Mouse (Mus musculus): ENCODE data around the gene Cenpx. TPM values are rescaled to one million over a fixed set of nuclear protein-coding genes. Genes with fewer than 3 reads are reported as not detected.

Gene Cenpx
- polyA plus RNA-seq, 1 experiment: 42.0 TPM

- no peak for TF ChIP-seq GATA1 (IDR thresholded peaks at IDR 0.05; ENCODE audit: low read length)
Measured at GRCm38 (mm10) chr11:120712771-120713568, 568 bp downstream of the Cenpx start.

- no peak for TF ChIP-seq GATA1 (IDR thresholded peaks at IDR 0.05; ENCODE audit: low read length)
Measured at GRCm38 (mm10) chr11:120711980-120712604, 1.4 kb downstream of the Cenpx start.

GRCm38 (mm10) chr11:120710672-120711071 is 2.9 kb downstream of the Cenpx start:
- TF ChIP-seq GATA1 (IDR thresholded peaks at IDR 0.05; ENCODE audit: low read length): no peak

GRCm38 (mm10) chr11:120709551-120709950 is 4.0 kb downstream of the Cenpx start:
- TF ChIP-seq GATA1 (IDR thresholded peaks at IDR 0.05; ENCODE audit: low read length): no peak

GRCm38 (mm10) chr11:120707969-120708368 is 5.6 kb downstream of the Cenpx start:
- TF ChIP-seq GATA1 (IDR thresholded peaks at IDR 0.05; ENCODE audit: low read length): no peak

GRCm38 (mm10) chr11:120707225-120707624 is 6.3 kb downstream of the Cenpx start:
- TF ChIP-seq GATA1 (IDR thresholded peaks at IDR 0.05; ENCODE audit: low read length): no peak

GRCm38 (mm10) chr11:120706120-120706519 is 7.4 kb downstream of the Cenpx start:
- no peak for TF ChIP-seq GATA1 (IDR thresholded peaks at IDR 0.05; ENCODE audit: low read length)

GRCm38 (mm10) chr11:120704486-120705325 is 8.8 kb downstream of the Cenpx start:
- no peak for TF ChIP-seq GATA1 (IDR thresholded peaks at IDR 0.05; ENCODE audit: low read length)

- TF ChIP-seq GATA1 (IDR thresholded peaks at IDR 0.05; ENCODE audit: low read length): no peak
Measured at GRCm38 (mm10) chr11:120703696-120704454, 9.7 kb downstream of the Cenpx start.

- TF ChIP-seq GATA1 (IDR thresholded peaks at IDR 0.05; ENCODE audit: low read length): no peak
Measured at GRCm38 (mm10) chr11:120697741-120698140, 15.8 kb downstream of the Cenpx start.

- TF ChIP-seq GATA1 (IDR thresholded peaks at IDR 0.05; ENCODE audit: low read length): no peak
Measured at GRCm38 (mm10) chr11:120696568-120696967, 17.0 kb downstream of the Cenpx start.

- TF ChIP-seq GATA1 (IDR thresholded peaks at IDR 0.05; ENCODE audit: low read length): no peak
Measured at GRCm38 (mm10) chr11:120695641-120696040, 17.9 kb downstream of the Cenpx start.

- TF ChIP-seq GATA1 (IDR thresholded peaks at IDR 0.05; ENCODE audit: low read length): no peak
Measured at GRCm38 (mm10) chr11:120695184-120695583, 18.4 kb downstream of the Cenpx start.

GRCm38 (mm10) chr11:120693461-120693860 is 20.1 kb downstream of the Cenpx start:
- no peak for TF ChIP-seq GATA1 (IDR thresholded peaks at IDR 0.05; ENCODE audit: low read length)

- TF ChIP-seq GATA1 (IDR thresholded peaks at IDR 0.05; ENCODE audit: low read length): no peak
Measured at GRCm38 (mm10) chr11:120692471-120693011, 21.0 kb downstream of the Cenpx start.

Measured in G1E-ER4 (cell line).